Mouse (Mus musculus) cerebellum, adult (tissue): ENCODE data around the gene Capn12.

Experiments
- ATAC-seq: cut with Nextera tagmentation; 2 replicates; pipeline ENCODE4 v1.9.2; 2017; ENCODE audit warnings: mild to moderate bottlenecking, moderate library complexity, mixed read lengths; ENCODE audit not compliant: insufficient number of reproducible peaks, low FRiP score, low TSS enrichment

Capn12 gene

DNA sequence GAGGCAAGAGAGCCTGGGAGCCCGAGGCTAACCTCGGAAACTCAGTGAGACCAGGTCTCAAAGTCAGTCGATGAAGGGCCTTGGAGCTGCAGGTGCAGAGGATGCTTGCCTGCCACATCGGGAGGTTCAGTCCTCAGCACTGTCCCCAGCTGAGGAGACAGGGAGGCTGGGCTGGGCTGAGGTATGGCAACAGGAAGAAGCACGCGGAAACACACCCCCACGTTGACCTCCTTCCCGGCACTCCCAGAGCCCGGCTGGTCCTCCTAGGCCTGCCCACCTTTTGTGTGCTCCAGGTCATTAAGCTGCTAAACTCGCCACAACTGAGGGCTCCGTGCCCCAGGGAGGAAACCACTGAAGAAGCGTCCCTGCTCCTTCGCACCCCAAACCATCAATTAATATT lies at the start of gene Capn12:
TSS of gene Capn12 (plus strand) at position 224 of the 400 bp plus-strand sequence.
- no peak for ATAC-seq

DNA sequence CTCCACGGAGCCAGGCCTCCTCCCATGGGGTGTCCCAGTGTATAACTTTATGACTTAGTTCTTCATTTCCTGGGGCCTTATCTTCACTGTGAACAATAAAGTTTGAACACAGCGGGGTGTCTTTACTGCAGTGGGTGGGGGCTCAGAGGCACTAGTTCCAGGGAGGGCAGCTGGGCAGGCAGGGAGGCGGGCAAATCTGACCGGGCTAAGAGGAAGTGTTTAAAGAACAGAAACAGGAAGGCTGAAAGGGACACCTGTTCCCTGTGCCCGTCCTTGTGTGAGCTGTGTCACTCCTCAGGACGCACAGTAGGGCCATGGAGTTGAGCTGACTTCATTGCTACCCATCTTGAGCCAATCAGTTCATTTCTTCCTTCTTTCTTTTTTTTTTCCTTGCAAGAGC lies 49.1 kb upstream of the Capn12 start:
- no peak for ATAC-seq

DNA sequence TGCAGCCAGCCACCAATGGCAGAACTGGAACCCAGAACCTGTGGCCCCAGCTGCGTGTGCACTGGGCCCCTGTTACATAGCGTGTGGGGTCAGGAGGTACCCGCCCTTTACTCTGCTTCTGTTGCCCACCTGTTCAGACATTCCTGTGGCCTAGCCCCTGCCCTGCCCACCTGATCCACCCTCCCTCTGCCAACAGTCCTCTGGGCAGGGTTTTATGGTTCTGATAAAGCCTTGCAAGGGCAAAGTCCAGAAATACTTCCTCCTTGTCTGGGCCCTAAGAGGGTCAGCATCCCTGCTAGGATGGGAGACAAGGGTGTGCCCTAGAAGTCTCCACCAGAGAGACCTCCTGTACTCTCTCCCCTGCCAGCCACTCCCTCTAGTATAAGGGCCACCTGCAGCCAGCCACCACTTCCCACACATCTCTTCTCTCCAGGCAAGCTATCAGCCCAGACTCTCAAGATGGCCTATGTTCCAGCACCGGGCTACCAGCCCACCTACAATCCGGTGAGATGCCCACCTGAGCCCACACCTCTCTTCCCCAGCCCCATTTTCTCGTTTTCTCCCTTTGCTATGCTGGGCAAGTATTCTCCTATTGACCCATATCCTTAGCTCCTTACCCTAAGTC lies 47.4 kb upstream of the Capn12 start, which contains the start of gene Lgals4:
TSS of gene Lgals4 (plus strand) at position 132 of the 625 bp plus-strand sequence.
- ATAC-seq: no peak

DNA sequence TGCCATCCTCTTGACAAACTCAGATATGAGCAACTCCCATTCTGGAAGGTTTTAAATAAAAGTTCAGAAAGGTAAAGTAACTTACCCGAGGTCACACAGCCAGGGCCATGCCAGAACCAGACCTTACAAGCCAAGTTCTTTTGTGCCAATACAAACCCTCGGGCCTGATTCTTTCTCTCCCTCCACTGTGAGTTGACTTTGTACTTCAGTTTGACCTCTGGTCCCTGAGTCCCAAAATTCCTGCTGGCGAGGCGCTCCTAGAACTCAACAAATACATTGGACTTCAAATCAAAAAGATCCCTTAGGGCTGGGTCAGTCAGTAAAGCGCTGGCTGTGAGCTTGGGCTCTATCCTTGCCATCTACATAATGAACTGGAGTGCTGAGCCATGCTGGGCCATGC lies 44.3 kb upstream of the Capn12 start:
- ATAC-seq: no peak

DNA sequence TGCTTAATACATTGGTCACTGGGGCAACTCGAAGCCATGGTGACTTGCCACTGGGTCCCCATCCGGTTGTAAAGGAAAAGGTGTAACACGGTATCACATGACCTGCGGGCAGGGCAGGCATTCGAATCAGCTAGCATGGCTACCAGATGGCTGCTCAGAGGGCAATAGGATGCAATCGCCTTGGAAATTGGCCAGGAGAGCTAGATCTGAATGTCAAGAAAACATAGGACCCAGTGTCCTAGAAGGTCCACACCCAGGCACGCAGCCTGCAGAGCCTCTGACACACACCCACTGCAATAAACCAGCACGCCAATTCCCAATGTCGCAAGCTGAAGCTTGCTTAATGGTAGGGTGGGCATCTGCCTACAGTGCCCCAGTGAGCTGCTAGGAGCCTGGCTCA lies 42.9 kb upstream of the Capn12 start:
- no peak for ATAC-seq

DNA sequence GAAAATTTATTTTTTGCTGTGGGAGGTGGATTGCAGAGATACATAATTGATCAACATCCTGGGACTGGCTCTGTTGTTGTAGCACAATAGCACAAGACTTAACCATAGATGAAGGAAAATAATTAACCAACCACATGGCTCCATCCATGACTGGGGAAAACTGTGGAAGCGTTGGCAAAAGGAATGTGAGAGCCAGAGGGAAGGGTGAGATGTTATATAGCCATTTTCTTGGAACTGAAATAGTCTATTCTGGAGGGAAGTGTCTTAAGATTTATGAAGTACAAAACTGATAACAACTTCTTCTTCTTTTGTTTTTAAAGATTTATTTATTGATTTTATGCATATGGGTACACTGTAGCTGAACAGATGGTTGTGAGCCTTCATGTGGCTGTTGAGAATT lies 33.9 kb upstream of the Capn12 start:
- no peak for ATAC-seq

DNA sequence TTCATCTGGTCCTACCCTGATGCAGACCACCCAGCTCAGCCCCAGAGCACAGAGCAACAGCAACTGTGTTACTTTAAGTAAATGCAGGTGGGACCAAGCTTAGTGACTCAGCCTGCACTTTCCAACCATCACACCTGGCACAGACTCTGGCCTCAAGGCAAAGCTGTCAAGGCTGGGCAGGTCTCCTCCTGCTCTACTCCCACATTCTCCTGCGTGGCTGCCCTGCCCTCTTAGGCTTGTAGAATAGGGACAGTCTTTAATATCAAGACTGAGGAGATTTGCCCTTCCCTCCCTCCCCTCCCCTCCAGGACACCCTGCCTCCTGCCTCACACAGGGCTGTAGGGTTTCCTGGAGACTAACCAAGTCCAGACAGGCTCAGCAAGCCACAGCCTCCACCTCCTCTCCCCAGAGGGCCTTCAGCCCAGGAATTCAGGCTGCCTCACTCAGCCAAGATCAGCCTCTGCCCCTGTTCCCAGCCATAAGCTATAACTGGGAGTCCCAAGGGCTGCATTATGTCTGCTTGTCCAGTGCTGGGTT lies 31.5 kb upstream of the Capn12 start:
- ATAC-seq: no peak

DNA sequence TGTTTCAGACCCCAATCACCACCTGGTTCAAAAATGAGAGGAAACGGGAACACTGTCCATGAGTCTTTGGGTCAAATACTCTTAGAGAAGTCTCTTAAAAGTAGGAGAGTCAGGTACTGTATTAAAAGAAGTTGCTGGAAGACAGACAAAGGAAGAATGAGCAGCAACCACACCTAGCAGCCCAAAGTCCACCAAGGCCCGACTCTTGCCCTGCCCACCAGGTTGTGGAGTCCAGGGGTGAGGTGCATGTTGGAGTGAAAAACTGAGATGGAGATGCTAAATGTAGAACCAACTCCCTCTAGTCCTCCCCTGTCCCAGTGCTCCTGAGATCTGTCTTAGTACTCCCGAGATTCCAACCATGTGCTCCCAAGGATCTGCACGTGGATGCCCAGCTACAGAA lies 30.6 kb upstream of the Capn12 start:
- no peak for ATAC-seq

DNA sequence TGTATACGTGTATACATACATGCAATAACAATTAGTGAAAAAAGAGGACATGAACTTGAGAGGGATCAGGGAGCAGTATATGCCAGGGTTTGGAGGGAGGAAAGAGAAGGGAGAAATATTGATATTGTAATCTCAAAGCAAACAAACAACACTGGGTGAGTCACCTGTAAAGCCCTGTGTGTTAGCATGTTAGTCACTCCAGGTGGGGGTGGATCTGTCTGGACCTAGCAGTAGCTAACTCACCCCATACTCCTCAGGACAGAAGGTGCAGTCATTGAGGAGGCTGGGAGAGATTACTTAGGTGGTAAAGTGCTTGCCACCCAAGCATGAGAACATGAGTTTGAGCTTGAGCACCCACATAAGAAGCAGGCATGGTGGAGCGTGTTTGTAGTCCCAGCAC lies 21.3 kb upstream of the Capn12 start:
- no peak for ATAC-seq

DNA sequence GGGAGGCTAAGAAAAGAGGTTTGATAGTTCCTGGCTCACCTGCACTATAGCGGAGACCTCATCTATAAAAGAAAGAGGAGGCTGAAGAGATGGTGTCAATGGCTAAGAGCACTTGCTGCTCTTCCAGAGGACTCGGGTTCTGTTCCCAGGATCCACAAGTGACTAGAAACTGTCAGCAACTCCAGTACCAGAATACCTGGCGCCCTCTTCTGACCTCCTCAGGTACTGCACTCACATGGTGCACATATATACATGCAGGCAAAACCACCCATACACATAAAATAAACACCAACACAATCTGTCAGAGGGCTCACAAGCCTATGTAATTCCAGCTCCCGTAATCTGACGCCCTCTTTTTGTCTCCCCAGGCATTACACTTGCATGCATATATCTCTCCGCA lies 20.3 kb upstream of the Capn12 start:
- ATAC-seq: no peak

DNA sequence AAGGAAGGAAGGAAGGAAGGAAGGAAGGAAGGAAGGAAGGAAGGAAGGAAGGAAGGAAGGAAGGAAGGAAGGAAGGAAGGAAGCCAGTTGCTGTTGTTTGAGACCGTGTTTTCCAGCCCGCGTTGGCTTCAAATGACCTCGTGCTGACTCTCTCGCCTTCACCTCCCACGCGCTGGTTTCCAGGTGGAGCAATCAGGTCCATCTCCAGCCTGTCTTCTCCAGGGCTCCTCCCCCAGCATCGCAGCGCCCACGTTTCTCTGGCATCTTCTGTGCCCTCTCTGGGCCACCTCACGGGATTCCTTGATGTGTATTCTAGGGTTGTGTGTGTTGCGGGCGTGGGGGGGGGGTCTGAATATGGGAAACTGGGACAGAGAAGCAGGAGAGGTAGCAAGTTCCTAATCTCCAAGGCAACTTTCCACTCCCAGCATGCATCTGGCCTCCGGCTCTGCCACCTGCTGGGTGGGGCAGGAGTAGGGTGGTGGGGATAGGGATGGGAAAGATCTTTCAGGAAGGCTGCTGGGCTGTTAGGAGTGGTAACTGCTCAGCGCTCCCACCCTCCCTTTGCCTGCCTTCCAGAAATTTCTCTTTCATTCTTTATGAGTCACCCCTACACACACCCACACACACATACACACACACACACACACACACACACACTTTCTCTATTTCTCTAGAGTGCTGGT lies 18.3 kb upstream of the Capn12 start:
- no peak for ATAC-seq

DNA sequence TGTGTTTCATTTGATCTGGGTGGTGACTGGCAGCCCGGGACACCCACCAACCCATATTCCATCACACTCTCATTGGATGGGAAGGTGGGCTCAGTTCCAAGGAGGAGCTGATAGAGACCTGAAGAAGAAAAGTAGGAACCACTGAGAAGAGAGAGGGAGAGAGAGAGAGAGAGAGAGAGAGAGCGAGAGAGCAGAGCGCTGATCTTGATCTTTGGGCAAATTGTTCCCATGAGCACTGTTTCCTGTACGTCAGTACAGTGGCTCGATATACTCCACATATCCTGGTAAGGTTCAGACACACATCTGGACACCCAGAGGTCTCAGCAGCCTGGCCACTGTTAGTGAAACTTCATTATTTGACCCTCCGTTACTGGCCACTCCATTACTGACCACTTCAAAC lies 17.7 kb upstream of the Capn12 start, which contains the start of gene Lgals7:
TSS of gene Lgals7 (plus strand) at position 314 of the 400 bp plus-strand sequence.
- ATAC-seq: no peak

DNA sequence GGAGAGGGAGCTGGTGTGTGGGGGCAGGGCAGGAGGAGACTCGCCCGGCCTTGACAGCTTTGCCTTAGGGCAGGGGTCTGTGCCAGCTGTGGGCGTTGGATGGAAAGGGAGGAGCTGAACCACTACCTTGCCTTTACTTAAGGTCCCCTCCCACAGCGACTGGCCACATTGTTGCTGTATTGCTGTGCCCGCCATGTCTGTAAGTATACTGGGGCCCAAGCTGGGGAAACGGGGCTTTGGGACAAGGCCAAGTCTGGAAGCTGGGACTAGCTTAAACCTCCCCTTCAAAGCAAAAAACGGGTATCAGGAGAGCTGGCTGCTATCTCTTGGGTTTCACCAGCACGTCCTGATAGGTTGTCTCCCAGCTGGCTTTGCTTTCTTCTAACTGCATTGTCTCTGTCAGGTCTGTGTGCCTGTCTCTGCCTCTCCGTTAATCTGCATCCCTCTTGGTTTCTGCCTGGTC lies 16.9 kb upstream of the Capn12 start:
- ATAC-seq: no peak

DNA sequence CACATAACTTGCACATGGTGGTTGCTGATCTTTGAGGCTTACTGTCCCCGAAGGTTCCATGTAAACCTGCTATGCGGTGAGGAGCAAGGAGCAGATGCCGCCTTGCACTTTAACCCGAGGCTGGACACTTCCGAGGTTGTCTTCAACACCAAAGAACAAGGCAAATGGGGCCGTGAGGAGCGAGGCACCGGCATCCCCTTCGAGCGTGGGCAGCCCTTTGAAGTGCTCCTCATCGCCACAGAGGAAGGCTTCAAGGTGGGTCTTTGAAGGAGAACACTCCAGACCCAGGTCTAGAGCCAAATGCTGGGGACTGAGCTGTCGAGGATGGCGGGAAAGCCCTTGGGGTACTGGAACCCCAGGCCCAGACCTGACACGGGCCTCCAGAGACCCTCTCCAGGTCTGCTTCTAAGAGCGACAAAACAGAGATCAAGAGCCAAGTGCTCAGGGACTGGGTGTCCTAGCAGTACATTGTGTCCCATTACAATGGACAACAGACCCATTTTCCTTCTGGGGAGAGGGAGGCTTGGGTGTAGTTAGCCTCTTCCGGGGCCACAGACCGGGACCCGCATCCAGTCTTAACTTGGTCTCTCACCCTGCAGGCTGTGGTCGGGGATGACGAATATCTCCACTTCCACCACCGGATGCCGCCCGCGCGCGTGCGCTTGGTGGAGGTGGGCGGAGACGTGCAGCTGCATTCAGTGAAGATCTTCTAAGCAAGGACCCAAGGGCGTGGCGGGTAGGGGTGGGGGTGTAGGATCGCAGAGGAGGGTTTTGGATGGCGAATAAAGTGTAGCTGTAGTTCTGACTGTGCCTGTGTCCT lies 15.5 kb upstream of the Capn12 start:
- no peak for ATAC-seq

DNA sequence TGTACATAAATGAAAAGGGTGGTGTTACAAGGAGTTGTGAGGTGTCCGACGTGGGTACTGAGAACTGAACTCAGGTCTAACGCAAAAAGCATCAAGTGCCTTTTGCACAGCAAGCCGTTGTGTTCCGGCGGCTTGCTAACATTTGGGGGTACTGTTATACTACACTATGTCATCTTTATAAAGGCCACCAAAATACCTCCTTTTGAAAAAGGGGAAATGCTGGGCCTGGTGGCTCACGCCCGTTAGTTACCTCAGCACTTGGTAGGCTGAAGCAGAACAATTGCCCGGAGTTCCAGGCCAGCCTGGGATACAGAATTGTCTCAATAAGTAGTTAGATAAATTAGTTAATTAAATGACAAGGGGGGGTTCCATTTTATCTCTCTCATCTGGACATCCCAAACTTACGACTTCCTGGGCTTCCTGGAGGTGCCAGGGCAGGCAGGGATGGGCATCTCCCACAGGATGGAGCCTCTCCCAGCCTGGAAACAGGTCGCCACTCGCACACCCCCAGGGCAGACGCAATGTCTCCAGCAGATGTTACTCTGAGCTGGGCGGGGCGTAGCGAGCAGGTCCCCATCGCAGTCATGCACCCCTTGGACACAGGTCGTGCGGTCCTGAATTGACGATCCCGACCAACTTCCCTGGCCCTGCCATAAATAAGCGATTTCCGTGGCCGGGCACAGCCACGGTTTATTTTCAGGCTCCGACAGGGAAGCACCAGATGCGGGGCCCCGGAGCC lies 14.3 kb upstream of the Capn12 start:
- peak; percentile 3; the same call in 1 of the 2 replicates for ATAC-seq

DNA sequence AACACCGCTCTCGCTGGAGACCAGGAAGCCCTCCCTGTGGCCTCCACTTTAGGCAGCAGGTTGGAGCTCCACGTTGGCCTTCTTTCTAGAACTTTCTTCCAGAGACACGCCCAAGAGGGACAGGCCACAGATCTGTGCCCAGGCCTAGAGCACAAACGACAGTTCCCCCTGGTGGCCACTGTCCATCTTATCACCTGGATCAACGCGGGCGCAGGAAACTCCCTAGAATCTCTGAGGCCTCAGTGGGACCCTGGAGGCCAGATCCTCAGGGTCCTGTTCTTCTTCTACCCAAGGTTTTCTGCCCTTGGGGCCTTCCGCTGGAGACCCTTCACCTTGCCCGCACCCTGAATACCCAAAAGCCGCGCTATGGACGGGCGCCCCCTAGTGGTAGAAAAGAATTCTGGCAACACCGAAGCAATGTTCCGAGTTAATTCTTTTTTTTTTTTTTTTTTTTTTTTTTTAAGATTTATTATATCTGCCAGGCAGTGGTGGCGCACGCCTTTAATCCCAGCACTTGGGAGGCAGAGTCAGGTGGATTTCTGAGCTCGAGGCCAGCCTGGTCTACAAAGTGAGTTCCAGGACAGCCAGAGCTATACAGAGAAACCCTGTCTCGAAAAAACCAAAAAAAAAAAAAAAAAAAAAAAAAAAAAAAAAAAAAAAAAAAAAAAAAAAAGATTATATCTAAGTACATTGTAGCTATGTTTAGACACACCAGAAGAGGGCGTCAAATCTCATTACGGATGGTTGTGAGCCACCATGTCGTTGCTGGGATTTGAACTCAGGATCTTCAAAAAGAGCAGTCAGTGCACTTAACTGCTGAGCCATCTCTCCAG lies 13.5 kb upstream of the Capn12 start:
- peak; percentile 56; the same call in 1 of the 2 replicates for ATAC-seq

DNA sequence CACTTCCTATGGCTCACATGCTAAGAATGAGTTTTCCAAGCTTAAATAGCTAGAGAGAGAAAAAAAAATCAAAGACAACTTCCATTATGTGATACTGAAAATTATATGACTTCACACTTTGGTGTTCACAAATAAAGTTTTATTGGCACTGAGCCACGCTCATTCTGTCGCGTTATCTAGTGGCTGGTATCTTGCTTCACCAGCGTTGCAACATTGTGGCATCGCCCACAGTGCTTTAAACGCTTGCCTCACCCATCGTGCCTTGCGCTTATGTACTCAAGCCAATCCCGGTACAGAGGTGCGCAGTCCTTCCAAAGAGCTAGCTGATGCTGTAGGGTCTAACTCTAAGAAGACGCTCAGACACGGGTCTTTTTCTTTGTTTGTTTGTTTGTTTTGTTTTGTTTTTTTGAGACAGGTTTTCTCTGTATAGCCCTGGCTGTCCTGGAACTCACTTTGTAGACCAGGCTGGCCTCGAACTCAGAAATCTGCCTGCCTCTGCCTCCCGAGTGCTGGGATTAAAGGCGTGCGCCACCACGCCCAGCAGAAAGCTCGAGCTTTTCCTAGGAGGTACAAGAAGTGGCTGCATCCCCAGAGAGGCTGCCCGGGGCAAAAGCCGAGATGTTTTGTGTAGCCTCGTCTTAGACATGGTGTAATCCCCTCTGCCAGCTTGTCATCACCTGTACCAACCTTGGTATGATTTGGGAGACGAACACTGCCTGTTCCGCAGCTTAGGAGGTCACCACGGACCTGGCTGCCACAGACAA lies 10.1 kb upstream of the Capn12 start:
- ATAC-seq: no peak

DNA sequence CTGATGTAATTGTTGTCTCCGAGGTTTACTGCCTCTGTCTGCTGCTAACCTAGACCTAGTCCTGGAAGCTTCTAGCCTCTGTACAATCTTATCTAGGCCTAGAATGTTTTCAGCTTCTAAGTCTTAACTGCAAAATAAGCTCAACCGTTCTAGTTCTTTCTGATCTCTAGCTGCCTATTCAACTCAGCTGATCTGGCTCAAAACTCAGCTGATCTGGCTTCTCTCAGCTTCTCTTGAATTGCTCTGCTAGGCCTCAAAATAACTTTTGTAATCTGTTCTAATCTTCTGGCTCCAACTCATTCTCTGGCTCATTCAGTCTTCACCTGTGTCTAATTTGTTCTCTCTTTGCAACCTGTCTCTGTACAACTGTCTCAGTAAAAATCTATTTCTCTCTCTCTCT lies 6.7 kb upstream of the Capn12 start:
- no peak for ATAC-seq

DNA sequence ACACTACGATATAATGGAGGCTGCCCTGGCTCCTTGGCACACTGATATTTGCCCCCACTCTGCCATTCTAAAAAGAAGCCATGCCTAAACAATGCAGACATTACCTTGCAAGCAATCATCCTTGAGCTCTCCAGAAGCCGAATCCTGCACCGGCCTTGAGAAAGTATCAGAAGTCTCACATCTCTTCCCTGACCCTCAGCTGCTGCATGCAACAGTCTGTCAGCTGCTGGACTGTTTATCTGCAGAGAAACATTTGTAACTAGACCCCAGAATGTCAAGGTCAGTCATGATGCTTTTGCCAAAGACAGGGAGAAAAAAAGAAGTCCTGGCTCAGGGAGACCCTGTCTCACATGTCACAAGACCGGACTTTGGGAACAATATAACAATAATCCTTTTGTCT lies 5.1 kb upstream of the Capn12 start:
- ATAC-seq: no peak
